Mouse (Mus musculus): ENCODE data around the gene Lypd5.

GRCm38 (mm10) chr7:24368226-24368625 is 19.2 kb downstream of the Lypd5 start:
- TF ChIP-seq CTCF (IDR thresholded peaks at IDR 0.05; ENCODE audit: low read depth) (no peak), EP300 (IDR thresholded peaks at IDR 0.05; ENCODE audit: low read depth) (no peak)
